Mouse (Mus musculus) olfactory bulb, adult 2 months (tissue): Measurements from ENCODE around the gene Map4k3. TPM values are rescaled to one million over a fixed set of nuclear protein-coding genes. Genes with fewer than 3 reads are reported as not detected.
"Not testable (repeated sequence)": the region's sequence is repeated elsewhere in the genome, so short reads cannot be mapped to it uniquely, and the experiment has no call there.

Experiments used
- H3K27ac ChIP-seq: fragments of 200-500 bp; 2 replicates; pipeline ENCODE4 v1.5.1; 2012; ENCODE audit warnings: low read depth, low read length; ENCODE audit not compliant: insufficient read depth
- H3K4me1 ChIP-seq: fragments of 200-500 bp; 2 replicates; pipeline ENCODE4 v1.6.1; 2012; ENCODE audit warnings: low read length; ENCODE audit not compliant: control insufficient read depth, insufficient read depth
- H3K4me3 ChIP-seq: fragments of 200-500 bp; 2 replicates; pipeline ENCODE4 v1.5.1; 2012; ENCODE audit warnings: mild to moderate bottlenecking, low read depth, low read length, moderate library complexity; ENCODE audit not compliant: insufficient read depth
- CTCF ChIP-seq: fragments of 200-500 bp; IDR thresholded peaks from 2 replicates; pipeline ENCODE4 v1.5.1; 2012; ENCODE audit warnings: low read depth, mild to moderate bottlenecking, low read length, moderate library complexity; ENCODE audit not compliant: insufficient read depth
- POLR2A ChIP-seq: fragments of 200-500 bp; IDR thresholded peaks from 2 replicates; pipeline ENCODE4 v1.6.1; 2012; ENCODE audit warnings: mild to moderate bottlenecking, low read depth, low read length, moderate library complexity; ENCODE audit not compliant: insufficient read depth
- WGBS: fragments of 180-500 bp; shearing (Covaris S2); methylation state at CpG from one replicate; pipeline ENCODE4 v1.1.7; 2018; 5-methylcytosine and 5-hydroxymethylcytosine counted together
- polyA plus RNA-seq: library from polyadenylated mRNA; stranded (reverse); fragments of >200 nt; gene quantifications from 2 replicates; pipeline ENCODE4 v1.2.4, GENCODE M21; 2012; ENCODE audit warnings: low replicate concordance; ENCODE audit not compliant: missing spikeins, insufficient read depth, insufficient read length

The Map4k3 gene
- not detected in 2 replicates for polyA plus RNA-seq

DNA sequence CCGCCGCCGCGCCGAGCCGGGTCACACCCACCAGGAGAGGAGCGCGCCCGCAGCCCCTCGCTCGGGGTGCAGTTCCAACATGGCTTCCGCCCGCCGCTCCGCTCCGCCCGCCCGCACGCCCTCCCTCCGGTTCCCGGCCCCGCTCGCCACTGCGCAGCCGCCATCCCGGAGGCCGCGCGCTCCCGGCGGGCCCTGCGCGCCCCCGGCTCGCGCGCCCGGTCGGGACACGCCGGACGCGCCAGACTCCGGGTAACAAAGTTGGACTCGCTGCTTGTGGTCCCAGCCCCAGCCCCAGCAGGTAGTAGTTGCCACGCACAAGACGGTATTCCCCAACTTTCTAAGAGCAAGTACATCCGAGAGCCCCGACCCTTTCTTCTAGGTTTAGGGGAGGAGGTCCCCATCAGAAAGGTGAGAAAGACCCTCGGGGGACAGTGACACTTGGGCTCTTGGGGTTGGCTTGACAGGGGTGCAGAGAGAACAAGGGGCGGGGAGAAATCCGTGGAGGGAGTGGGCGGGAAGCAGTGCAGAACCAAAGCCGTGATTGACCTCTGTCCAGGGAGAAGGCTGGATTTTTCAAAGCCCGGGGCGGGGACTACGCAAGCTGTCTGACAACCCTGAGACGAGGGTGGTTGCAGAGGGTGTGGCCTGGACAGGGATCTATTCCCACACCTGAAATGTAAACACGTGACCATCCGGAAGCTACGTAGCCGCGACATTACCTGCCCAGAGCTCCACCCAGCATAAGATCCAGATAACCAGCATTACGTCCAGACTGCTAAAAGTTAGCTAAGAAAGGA is at the start of gene Map4k3:
Gene Map4k3, minus strand, starts transcription at position 424 of the 797 bp plus-strand sequence.
- WGBS, result 3% methylated on average over 64 of the region's 64 CpGs
- peak; percentile 53; the same call in 1 of the 2 replicates for TF ChIP-seq POLR2A
- no peak for TF ChIP-seq CTCF
- Histone ChIP-seq H3K27ac (peak within 1 kb of the TSS; percentile 1), H3K4me1 (peaks cover 17% of the 10 kb centered on the region), H3K4me3 (peak within 1 kb of the TSS; percentile 78)

DNA sequence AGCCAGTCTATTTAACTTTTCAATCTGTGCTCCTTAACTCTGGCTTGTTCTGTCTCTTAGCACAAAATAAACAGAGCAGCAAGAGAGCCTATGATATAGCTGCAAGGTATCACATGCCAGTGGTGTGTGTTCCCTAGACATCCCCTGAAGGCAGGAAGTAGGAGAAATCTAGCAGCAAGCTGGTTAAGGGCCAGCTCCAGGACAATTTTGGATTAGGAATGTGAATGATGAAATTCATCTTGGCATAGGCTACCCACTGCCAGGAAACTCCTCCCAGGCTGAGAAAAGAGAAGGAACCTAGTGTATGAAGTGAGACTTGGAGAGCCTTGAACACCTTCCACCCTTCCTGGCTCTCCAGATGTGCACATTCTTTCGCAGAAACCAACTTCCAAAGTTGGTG is 49.3 kb upstream of the Map4k3 start:
- Histone ChIP-seq H3K4me1 (peaks cover 3% of the 10 kb centered on the region; the same call in 1 of the 2 replicates), H3K4me3 (no peak overlapping the region), H3K27ac (no peak overlapping the region)
- 96% methylated on average over 1 of the region's 1 CpGs for WGBS
- TF ChIP-seq CTCF, result no peak
- TF ChIP-seq POLR2A, result no peak

DNA sequence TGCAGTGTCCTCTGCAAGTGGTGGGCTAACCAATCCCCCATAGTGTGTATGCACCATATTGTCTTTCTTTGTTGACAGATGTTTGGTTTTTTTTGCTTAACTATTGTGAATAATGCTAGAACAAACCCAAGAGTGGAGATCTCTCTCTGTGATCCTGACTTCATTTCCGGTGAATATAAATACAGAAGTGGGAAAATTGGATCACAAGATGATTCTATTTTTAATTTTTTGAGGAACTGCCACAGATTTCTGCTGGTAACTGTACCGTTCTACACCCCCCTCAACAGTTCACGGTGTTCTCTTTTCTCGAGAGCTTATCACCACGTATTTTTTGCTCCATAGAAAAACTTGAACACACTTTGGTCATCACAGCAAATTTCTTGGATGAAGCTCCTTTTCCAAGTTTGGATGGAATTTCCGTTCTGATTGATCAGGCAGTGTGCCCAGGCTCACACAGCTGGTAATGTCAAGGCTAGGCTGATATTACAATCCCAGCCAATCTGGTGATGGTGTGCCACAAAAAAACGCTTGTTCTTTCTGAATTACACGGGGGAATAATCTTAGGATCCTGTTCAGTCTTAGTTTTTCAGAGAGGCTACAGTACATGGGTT is 47.0 kb upstream of the Map4k3 start:
- Histone ChIP-seq H3K4me3 (no peak overlapping the region), H3K4me1 (peaks cover 3% of the 10 kb centered on the region; the same call in 1 of the 2 replicates), H3K27ac (no peak overlapping the region)
- WGBS, result 65% methylated on average over 8 of the region's 8 CpGs
- TF ChIP-seq CTCF (no peak), POLR2A (no peak)

DNA sequence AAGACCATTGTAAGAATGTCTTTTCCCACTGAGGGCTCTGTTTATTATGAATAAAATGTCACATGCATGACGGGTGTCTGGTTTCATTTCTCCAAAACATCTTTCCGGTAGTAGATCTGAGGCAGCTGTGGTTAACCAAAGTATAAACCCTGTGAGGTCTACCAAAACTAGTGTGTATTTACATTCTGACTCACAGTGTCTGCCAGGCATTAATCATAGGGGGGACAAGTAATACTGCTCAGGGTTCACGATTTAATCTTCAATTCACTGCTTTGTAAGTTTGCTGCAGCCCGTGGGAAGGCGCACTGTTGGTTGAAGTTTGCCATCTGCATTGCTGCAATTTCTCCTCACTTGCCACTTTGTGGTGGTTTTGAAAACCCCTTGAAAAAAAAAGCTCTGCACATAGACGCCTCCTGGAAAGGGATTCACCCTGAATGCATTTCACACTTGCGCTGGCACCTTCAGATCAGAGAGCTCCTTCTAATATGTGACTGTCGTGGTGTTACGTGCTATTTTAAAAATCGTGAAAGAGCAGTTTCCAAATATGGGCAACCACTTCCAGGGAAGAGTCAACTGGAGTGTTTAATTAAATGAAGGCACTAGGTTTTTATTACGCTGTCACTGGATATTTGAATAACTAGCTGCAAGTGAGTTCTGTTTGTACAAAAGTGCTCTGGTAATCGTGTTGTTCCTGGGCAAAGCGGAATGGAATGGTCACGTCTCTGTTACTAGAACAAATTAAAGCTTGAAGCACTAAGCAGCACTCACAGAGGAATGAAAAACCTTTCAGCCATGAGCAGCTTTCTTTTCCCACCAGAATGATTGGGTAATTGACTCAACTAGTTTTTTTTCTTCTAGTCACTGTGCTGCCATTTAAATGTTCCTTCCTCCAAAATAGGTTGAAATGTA is 44.5 kb upstream of the Map4k3 start:
- TF ChIP-seq CTCF, result no peak
- no peak for TF ChIP-seq POLR2A
- Histone ChIP-seq H3K27ac (peak overlapping the region; percentile 58), H3K4me1 (peaks cover 3% of the 10 kb centered on the region; the same call in 1 of the 2 replicates), H3K4me3 (no peak overlapping the region)
- 25% methylated on average over 14 of the region's 14 CpGs for WGBS

DNA sequence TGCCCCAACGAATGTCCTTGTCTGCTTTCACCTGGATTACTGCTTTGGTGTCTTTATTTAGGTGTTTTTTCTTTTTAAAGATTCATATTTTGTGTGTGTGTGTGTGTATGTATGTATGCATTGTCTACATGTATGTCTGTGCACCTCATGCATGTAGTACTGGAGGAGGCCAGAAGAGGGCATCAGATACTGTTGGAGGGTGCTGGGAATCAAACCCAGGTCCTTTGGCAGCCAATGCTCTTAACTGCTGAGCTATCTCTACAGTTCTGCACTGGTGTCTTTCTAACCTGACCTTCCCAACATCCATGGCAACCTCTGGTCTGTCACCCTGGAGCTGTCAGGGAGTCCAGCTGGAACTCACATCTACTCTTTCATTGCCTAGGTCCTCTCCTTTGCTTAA is 41.8 kb upstream of the Map4k3 start:
- peaks cover 3% of the 10 kb centered on the region; the same call in 1 of the 2 replicates for H3K4me1 ChIP-seq
- no peak for TF ChIP-seq CTCF
- TF ChIP-seq POLR2A, result no peak
- WGBS, result 86% methylated on average over 1 of the region's 1 CpGs
- no peak overlapping the region for H3K4me3 ChIP-seq
- H3K27ac ChIP-seq, result no peak overlapping the region

DNA sequence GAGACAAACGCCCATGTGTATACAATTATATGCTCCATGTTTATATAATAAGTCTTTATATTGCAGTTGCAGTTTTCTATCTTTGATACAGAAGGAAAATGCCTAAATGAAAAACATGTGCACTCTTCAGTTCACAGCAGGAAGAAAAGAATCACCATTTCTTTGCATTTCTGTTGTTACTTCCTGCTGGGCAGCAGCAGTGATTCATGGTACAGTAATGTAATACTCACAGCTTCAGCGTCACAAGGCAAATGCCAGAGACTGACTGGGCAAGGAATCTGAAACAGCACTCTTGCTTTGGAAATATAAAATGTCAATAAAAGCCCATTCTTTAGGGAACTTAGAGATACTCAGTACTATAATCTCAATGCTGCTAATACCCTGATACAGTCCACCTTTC is 36.9 kb upstream of the Map4k3 start:
- 59% methylated on average over 2 of the region's 2 CpGs for WGBS

DNA sequence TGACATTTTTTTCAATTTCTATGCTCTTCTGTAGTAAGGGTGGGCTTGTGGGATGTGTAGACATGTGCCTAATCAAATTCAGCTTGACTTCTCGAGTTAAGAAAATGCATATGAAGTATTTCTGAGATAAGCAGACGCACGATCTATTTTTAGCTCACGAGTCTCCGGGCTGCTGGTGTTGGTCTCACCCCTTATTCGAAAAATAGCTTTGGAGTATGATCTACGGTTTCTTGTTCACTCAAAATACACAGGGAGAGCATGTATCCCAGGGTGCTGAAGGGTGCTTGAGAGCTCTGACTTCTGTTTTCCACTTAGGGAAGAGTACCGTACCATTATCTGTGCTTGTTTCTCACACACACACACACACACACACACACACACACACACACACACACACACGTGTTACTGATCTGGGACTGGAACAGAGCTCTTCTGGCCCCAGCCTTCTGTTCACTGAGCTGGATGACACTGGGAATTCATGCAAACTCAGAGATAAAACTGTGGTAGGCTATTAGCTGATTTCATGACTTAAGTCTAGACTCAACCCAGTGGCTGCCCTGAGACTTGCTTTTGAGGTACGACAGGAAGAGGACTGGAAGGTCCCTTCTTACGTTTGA is 34.9 kb upstream of the Map4k3 start:
- Histone ChIP-seq H3K4me1 (no peaks in the 10 kb centered on the region), H3K4me3 (no peak overlapping the region), H3K27ac (no peak overlapping the region)
- TF ChIP-seq POLR2A (no peak), CTCF (no peak)
- WGBS, result 65% methylated on average over 11 of the region's 11 CpGs

More for the DNA sequence above, 36.9 kb upstream of the Map4k3 start:
- no peaks in the 10 kb centered on the region for H3K4me1 ChIP-seq
- no peak overlapping the region for H3K4me3 ChIP-seq
- no peak overlapping the region for H3K27ac ChIP-seq
- TF ChIP-seq POLR2A, result no peak
- TF ChIP-seq CTCF, result no peak

DNA sequence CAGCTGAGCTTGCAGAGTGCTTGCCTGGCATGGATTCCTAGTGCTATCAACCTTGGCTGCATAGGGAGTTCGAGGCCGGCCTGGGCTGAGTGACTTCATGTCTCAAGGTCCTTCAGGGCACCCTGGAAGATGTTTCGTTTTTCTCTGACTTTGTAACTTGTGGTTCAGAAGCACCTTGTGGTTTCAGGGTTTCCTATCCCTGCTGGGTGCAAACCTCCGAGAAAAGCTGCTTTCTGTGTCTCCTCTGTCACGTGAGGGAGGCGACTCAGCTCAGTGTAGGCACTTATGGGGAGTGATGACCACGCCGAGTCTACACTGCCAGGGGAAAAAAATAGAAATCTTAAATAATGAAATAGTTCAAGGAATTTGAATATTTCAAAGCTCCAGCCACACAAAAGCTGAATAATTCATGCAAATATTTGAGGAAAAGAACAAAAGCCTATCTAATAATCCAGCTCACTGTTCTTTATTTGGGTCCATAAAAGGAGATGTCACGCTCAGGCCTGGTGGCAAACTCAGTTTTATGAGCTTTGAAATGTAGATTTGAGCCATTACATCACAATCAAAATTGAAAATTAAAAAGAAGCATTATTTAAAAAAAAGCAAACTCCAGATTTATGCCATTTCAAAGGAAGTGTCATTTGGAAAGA is 34.2 kb upstream of the Map4k3 start:
- no peak overlapping the region for H3K27ac ChIP-seq
- WGBS, result 78% methylated on average over 9 of the region's 9 CpGs

GRCm38 (mm10) chr17:80761191-80761590 is 32.9 kb upstream of the Map4k3 start:
- 80% methylated on average over 8 of the region's 8 CpGs for WGBS

More for the DNA sequence above, 34.2 kb upstream of the Map4k3 start:
- no peak for TF ChIP-seq CTCF
- TF ChIP-seq POLR2A, result no peak
- Histone ChIP-seq H3K4me1 (no peaks in the 10 kb centered on the region), H3K4me3 (no peak overlapping the region)

More at GRCm38 (mm10) chr17:80761191-80761590, 32.9 kb upstream of the Map4k3 start:
- not testable (repeated sequence) for H3K4me3 ChIP-seq, H3K4me1 ChIP-seq, H3K27ac ChIP-seq
